Mouse (Mus musculus): Measurements from ENCODE around the gene Pard3b.

Pard3b gene

GRCm38 (mm10) chr1:61638347-61639111 is at the start of gene Pard3b:
Gene Pard3b (plus strand): TSS chr1:61638824.
- peak; percentile 20 for DNase-seq (ENCODE audit: low spot score)

- no peak for DNase-seq (ENCODE audit: low spot score)
Measured at GRCm38 (mm10) chr1:61616176-61616575, 22.4 kb upstream of the Pard3b start.

GRCm38 (mm10) chr1:61620651-61621050 is 18.0 kb upstream of the Pard3b start:
- no peak for DNase-seq (ENCODE audit: low spot score)

- DNase-seq (ENCODE audit: low spot score) = no peak
Measured at GRCm38 (mm10) chr1:61629857-61630256, 8.8 kb upstream of the Pard3b start.

GRCm38 (mm10) chr1:61639114-61640093 is 780 bp downstream of the Pard3b start:
- no peak for DNase-seq (ENCODE audit: low spot score)

- DNase-seq (ENCODE audit: low spot score) = no peak
Measured at GRCm38 (mm10) chr1:61641880-61642279, 3.3 kb downstream of the Pard3b start.

GRCm38 (mm10) chr1:61645062-61645461 is 6.4 kb downstream of the Pard3b start:
- DNase-seq (ENCODE audit: low spot score) = no peak

- DNase-seq (ENCODE audit: low spot score) = no peak
Measured at GRCm38 (mm10) chr1:61649964-61650363, 11.3 kb downstream of the Pard3b start.

- DNase-seq (ENCODE audit: low spot score) = no peak
Measured at GRCm38 (mm10) chr1:61651454-61652271, 13.0 kb downstream of the Pard3b start.

GRCm38 (mm10) chr1:61657760-61658159 is 19.1 kb downstream of the Pard3b start:
- no peak for DNase-seq (ENCODE audit: low spot score)

- no peak for DNase-seq (ENCODE audit: low spot score)
Measured at GRCm38 (mm10) chr1:61659931-61660330, 21.3 kb downstream of the Pard3b start.

- DNase-seq (ENCODE audit: low spot score) = no peak
Measured at GRCm38 (mm10) chr1:61685221-61685814, 46.7 kb downstream of the Pard3b start.

- no peak for DNase-seq (ENCODE audit: low spot score)
Measured at GRCm38 (mm10) chr1:61685921-61686320, 47.3 kb downstream of the Pard3b start.

- DNase-seq (ENCODE audit: low spot score) = no peak
Measured at GRCm38 (mm10) chr1:61688301-61688700, 49.7 kb downstream of the Pard3b start.

GRCm38 (mm10) chr1:61698462-61699218 is 60.0 kb downstream of the Pard3b start:
- no peak for DNase-seq (ENCODE audit: low spot score)

GRCm38 (mm10) chr1:61709812-61710211 is 71.2 kb downstream of the Pard3b start:
- DNase-seq (ENCODE audit: low spot score) = no peak

- DNase-seq (ENCODE audit: low spot score) = no peak
Measured at GRCm38 (mm10) chr1:61711523-61711922, 72.9 kb downstream of the Pard3b start.

- no peak for DNase-seq (ENCODE audit: low spot score)
Measured at GRCm38 (mm10) chr1:61729654-61730053, 91.0 kb downstream of the Pard3b start.

GRCm38 (mm10) chr1:61736550-61736949 is 97.9 kb downstream of the Pard3b start:
- no peak for DNase-seq (ENCODE audit: low spot score)

- no peak for DNase-seq (ENCODE audit: low spot score)
Measured at GRCm38 (mm10) chr1:61742831-61743230, 104.2 kb downstream of the Pard3b start.

GRCm38 (mm10) chr1:61747481-61747880 is 108.9 kb downstream of the Pard3b start:
- DNase-seq (ENCODE audit: low spot score) = no peak

Measured in urinary bladder, postnatal 10 days (tissue).